Mouse (Mus musculus) heart, embryonic 10.5 days (tissue): Measurements from ENCODE around the gene Mfsd4b4. TPM values are rescaled to one million over a fixed set of nuclear protein-coding genes. Genes with fewer than 3 reads are reported as not detected.
"Not testable (repeated sequence)": the region's sequence is repeated elsewhere in the genome, so short reads cannot be mapped to it uniquely, and the experiment has no call there.

Source experiments
- DNase-seq: peaks from one replicate; pipeline ENCODE4 v3.0.0-alpha.2; 2017; ENCODE audit warnings: low spot score
- H3K27ac ChIP-seq: fragments of 300-500 bp; sonication (generic); 2 replicates; pipeline ENCODE4 v1.5.1; 2016; ENCODE audit warnings: mild to moderate bottlenecking
- H3K27me3 ChIP-seq: fragments of 300-500 bp; sonication (generic); 2 replicates; pipeline ENCODE4 v1.6.1; 2016; ENCODE audit warnings: mild to moderate bottlenecking; ENCODE audit not compliant: poor library complexity, insufficient read depth, severe bottlenecking
- H3K36me3 ChIP-seq: fragments of 300-500 bp; sonication (generic); 2 replicates; pipeline ENCODE4 v1.6.1; 2016; ENCODE audit warnings: mild to moderate bottlenecking, moderate library complexity
- H3K4me1 ChIP-seq: fragments of 300-500 bp; sonication (generic); 2 replicates; pipeline ENCODE4 v1.6.1; 2016; ENCODE audit warnings: mild to moderate bottlenecking
- H3K4me3 ChIP-seq: fragments of 300-500 bp; sonication (generic); 2 replicates; pipeline ENCODE4 v1.5.1; 2016; ENCODE audit warnings: mild to moderate bottlenecking, moderate library complexity
- H3K9me3 ChIP-seq: fragments of 300-500 bp; sonication (generic); 2 replicates; pipeline ENCODE4 v1.6.1; 2016; ENCODE audit warnings: mild to moderate bottlenecking, moderate library complexity
- WGBS: fragments of 180-500 bp; shearing (Covaris S2); methylation state at CpG from one replicate; pipeline ENCODE4 v1.1.7; 2016; 5-methylcytosine and 5-hydroxymethylcytosine counted together
- polyA plus RNA-seq: library from polyadenylated mRNA; unstranded; fragments of >200 nt; fragmentation: Nextera tagmentation; extraction: Ambion mirVana; gene quantifications from 2 replicates; pipeline ENCODE4 v1.2.1, GENCODE M21; 2016

The Mfsd4b4 gene
- polyA plus RNA-seq: 4.6 and 4.9 TPM in 2 replicates

- H3K4me3 ChIP-seq: peak within 1 kb of the TSS; percentile 88
- H3K4me1 ChIP-seq: peaks cover 27% of the 10 kb centered on the region
- no peaks in the 10 kb centered on the region for H3K9me3 ChIP-seq
- WGBS: 2% methylated on average over 41 of the region's 41 CpGs
- no peaks in the 10 kb centered on the region for H3K36me3 ChIP-seq
- H3K27me3 ChIP-seq: no peaks in the 10 kb centered on the region
- DNase-seq: peak; percentile 97
- peak within 1 kb of the TSS; percentile 97 for H3K27ac ChIP-seq
Observed at GRCm38 (mm10) chr10:39898874-39899371, at the start of gene Mfsd4b4. Mfsd4b4 (minus strand) TSS chr10:39899238.

- not testable (repeated sequence) for H3K4me1 ChIP-seq, H3K4me3 ChIP-seq, H3K9me3 ChIP-seq, H3K36me3 ChIP-seq, H3K27ac ChIP-seq, DNase-seq, H3K27me3 ChIP-seq
- 77% methylated on average over 3 of the region's 3 CpGs for WGBS
Observed at GRCm38 (mm10) chr10:39947195-39947594, 48.2 kb upstream of the Mfsd4b4 start.

GRCm38 (mm10) chr10:39936553-39936952, 37.5 kb upstream of the Mfsd4b4 start:
- 76% methylated on average over 7 of the region's 7 CpGs for WGBS
- H3K4me1 ChIP-seq: peaks cover 5% of the 10 kb centered on the region; the same call in 1 of the 2 replicates
- no peak overlapping the region for H3K27ac ChIP-seq
- H3K27me3 ChIP-seq: 0 out of 2 replicates have a peak, but pooled peaks cover 4% of the 10 kb centered on the region
- DNase-seq: no peak
- H3K9me3 ChIP-seq: no peaks in the 10 kb centered on the region
- no peak overlapping the region for H3K4me3 ChIP-seq
- no peaks in the 10 kb centered on the region for H3K36me3 ChIP-seq

- Histone ChIP-seq H3K4me1 (peaks cover 14% of the 10 kb centered on the region), H3K27me3 (peaks cover 19% of the 10 kb centered on the region), H3K36me3 (no peaks in the 10 kb centered on the region), H3K9me3 (no peaks in the 10 kb centered on the region), H3K4me3 (peak within 1 kb of the TSS; percentile 64), H3K27ac (peak within 1 kb of the TSS; percentile 76)
- 2% methylated on average over 41 of the region's 41 CpGs for WGBS
- DNase-seq: peak; percentile 78
Observed at GRCm38 (mm10) chr10:39926616-39927139, 27.6 kb upstream of the Mfsd4b4 start, which contains the start of gene Mfsd4b2. Mfsd4b2 (minus strand) TSS chr10:39926923.

- H3K27me3 ChIP-seq: peaks cover 19% of the 10 kb centered on the region
- not testable (repeated sequence) for H3K4me3 ChIP-seq, H3K27ac ChIP-seq, H3K36me3 ChIP-seq, H3K9me3 ChIP-seq
- peaks cover 14% of the 10 kb centered on the region for H3K4me1 ChIP-seq
- peak; percentile 93 for DNase-seq
- WGBS: 44% methylated on average over 8 of the region's 8 CpGs
Observed at GRCm38 (mm10) chr10:39924556-39924955, 25.5 kb upstream of the Mfsd4b4 start.

- Histone ChIP-seq H3K36me3 (no peaks in the 10 kb centered on the region), H3K4me3 (no peak overlapping the region), H3K4me1 (no peaks in the 10 kb centered on the region), H3K27ac (no peak overlapping the region), H3K9me3 (no peaks in the 10 kb centered on the region), H3K27me3 (no peaks in the 10 kb centered on the region)
- no peak for DNase-seq
Observed at GRCm38 (mm10) chr10:39912616-39913015, 13.6 kb upstream of the Mfsd4b4 start.

GRCm38 (mm10) chr10:39908768-39909441, 9.9 kb upstream of the Mfsd4b4 start:
- no peaks in the 10 kb centered on the region for H3K27me3 ChIP-seq
- no peaks in the 10 kb centered on the region for H3K9me3 ChIP-seq
- no peak overlapping the region for H3K4me3 ChIP-seq

GRCm38 (mm10) chr10:39906799-39907658, 8.0 kb upstream of the Mfsd4b4 start:
- no peak for DNase-seq
- Histone ChIP-seq H3K27ac (no peak overlapping the region), H3K9me3 (no peaks in the 10 kb centered on the region), H3K36me3 (no peaks in the 10 kb centered on the region), H3K4me3 (no peak overlapping the region), H3K4me1 (no peaks in the 10 kb centered on the region), H3K27me3 (no peaks in the 10 kb centered on the region)
- 74% methylated on average over 10 of the region's 10 CpGs for WGBS

More at GRCm38 (mm10) chr10:39908768-39909441, 9.9 kb upstream of the Mfsd4b4 start:
- H3K36me3 ChIP-seq: no peaks in the 10 kb centered on the region
- no peaks in the 10 kb centered on the region for H3K4me1 ChIP-seq
- 53% methylated on average over 13 of the region's 13 CpGs for WGBS
- DNase-seq: no peak
- no peak overlapping the region for H3K27ac ChIP-seq

- Histone ChIP-seq H3K9me3 (no peaks in the 10 kb centered on the region), H3K36me3 (no peaks in the 10 kb centered on the region), H3K27me3 (no peaks in the 10 kb centered on the region), H3K27ac (no peak overlapping the region), H3K4me1 (peaks cover 4% of the 10 kb centered on the region; the same call in 1 of the 2 replicates), H3K4me3 (no peak overlapping the region)
- 74% methylated on average over 3 of the region's 3 CpGs for WGBS
- DNase-seq: no peak
Observed at GRCm38 (mm10) chr10:39904191-39904590, 5.2 kb upstream of the Mfsd4b4 start.

GRCm38 (mm10) chr10:39896503-39896902, 2.5 kb downstream of the Mfsd4b4 start:
- no peak overlapping the region for H3K27ac ChIP-seq
- no peaks in the 10 kb centered on the region for H3K9me3 ChIP-seq
- H3K27me3 ChIP-seq: no peaks in the 10 kb centered on the region
- WGBS: 81% methylated on average over 5 of the region's 5 CpGs
- H3K36me3 ChIP-seq: peaks cover 6% of the 10 kb centered on the region; the same call in 1 of the 2 replicates
- peaks cover 32% of the 10 kb centered on the region for H3K4me1 ChIP-seq
- DNase-seq: no peak
- no peak overlapping the region for H3K4me3 ChIP-seq

GRCm38 (mm10) chr10:39893702-39894697, 5.0 kb downstream of the Mfsd4b4 start:
- H3K4me1 ChIP-seq: peaks cover 28% of the 10 kb centered on the region
- H3K36me3 ChIP-seq: peaks cover 9% of the 10 kb centered on the region; the same call in 1 of the 2 replicates
- no peak overlapping the region for H3K4me3 ChIP-seq
- DNase-seq: peak; percentile 91
- peak overlapping the region; percentile 69 for H3K27ac ChIP-seq
- H3K27me3 ChIP-seq: no peaks in the 10 kb centered on the region
- WGBS: 59% methylated on average over 11 of the region's 11 CpGs
- no peaks in the 10 kb centered on the region for H3K9me3 ChIP-seq

- WGBS: 45% methylated on average over 3 of the region's 3 CpGs
- H3K27ac ChIP-seq: no peak overlapping the region
- no peaks in the 10 kb centered on the region for H3K27me3 ChIP-seq
Observed at GRCm38 (mm10) chr10:39888621-39889020, 10.4 kb downstream of the Mfsd4b4 start.

More at GRCm38 (mm10) chr10:39888621-39889020, 10.4 kb downstream of the Mfsd4b4 start:
- no peak for DNase-seq
- no peaks in the 10 kb centered on the region for H3K9me3 ChIP-seq
- H3K36me3 ChIP-seq: peaks cover 9% of the 10 kb centered on the region; the same call in 1 of the 2 replicates
- H3K4me1 ChIP-seq: 0 out of 2 replicates have a peak, but pooled peaks cover 2% of the 10 kb centered on the region
- no peak overlapping the region for H3K4me3 ChIP-seq
